Mouse (Mus musculus) hindbrain, embryonic 11.5 days (tissue): Measurements from ENCODE around the gene Aif1. TPM values are rescaled to one million over a fixed set of nuclear protein-coding genes. Genes with fewer than 3 reads are reported as not detected.
"Not testable (repeated sequence)": the region's sequence is repeated elsewhere in the genome, so short reads cannot be mapped to it uniquely, and the experiment has no call there.

Experiments used
- ATAC-seq: fragments of 200-750 bp; cut with Nextera tagmentation; 2 replicates; pipeline ENCODE4 v1.8.0; 2017; ENCODE audit warnings: mild to moderate bottlenecking, moderate TSS enrichment, moderate library complexity; ENCODE audit not compliant: low FRiP score
- DNase-seq: peaks from one replicate; pipeline ENCODE4 v3.0.0-alpha.2; 2015; ENCODE audit warnings: low spot score
- H3K27ac ChIP-seq: fragments of 300-500 bp; sonication (generic); 2 replicates; pipeline ENCODE4 v1.5.1; 2014; ENCODE audit warnings: mild to moderate bottlenecking, low read depth, low read length
- H3K27me3 ChIP-seq: fragments of 300-500 bp; sonication (generic); 2 replicates; pipeline ENCODE4 v1.6.1; 2014; ENCODE audit warnings: mild to moderate bottlenecking, low read length, moderate library complexity, mixed read lengths; ENCODE audit not compliant: control insufficient read depth, insufficient read depth
- H3K36me3 ChIP-seq: fragments of 300-500 bp; sonication (generic); 2 replicates; pipeline ENCODE4 v1.6.1; 2014; ENCODE audit warnings: mild to moderate bottlenecking, low read length, moderate library complexity, mixed read lengths; ENCODE audit not compliant: control insufficient read depth, insufficient read depth
- H3K4me1 ChIP-seq: fragments of 300-500 bp; sonication (generic); replicated peaks from 2 replicates; pipeline ENCODE4 v1.6.1; 2014; ENCODE audit warnings: low read length, mixed read lengths; ENCODE audit not compliant: control insufficient read depth, insufficient read depth
- H3K4me2 ChIP-seq: fragments of 300-500 bp; sonication (generic); replicated peaks from 2 replicates; pipeline ENCODE4 v1.6.1; 2014; ENCODE audit warnings: mild to moderate bottlenecking, low read depth, low read length
- H3K4me3 ChIP-seq: fragments of 300-500 bp; sonication (generic); 2 replicates; pipeline ENCODE4 v1.5.1; 2014; ENCODE audit warnings: low read depth, low read length
- H3K9ac ChIP-seq: fragments of 300-500 bp; sonication (generic); 2 replicates; pipeline ENCODE4 v1.6.1; 2014; ENCODE audit warnings: low read depth, low read length
- H3K9me3 ChIP-seq: fragments of 300-500 bp; sonication (generic); 2 replicates; pipeline ENCODE4 v1.6.1; 2016; ENCODE audit warnings: low read length; ENCODE audit not compliant: control insufficient read depth
- WGBS: fragments of 180-500 bp; shearing (Covaris S2); extraction: QIAGEN DNeasy Blood & Tissue Kit; methylation state at CpG from one replicate; pipeline ENCODE4 v1.1.7; 2014; 5-methylcytosine and 5-hydroxymethylcytosine counted together
- polyA plus RNA-seq: library from polyadenylated mRNA; unstranded; fragments of >200 nt; fragmentation: Nextera tagmentation; extraction: Ambion mirVana; gene quantifications from 2 replicates; pipeline ENCODE4 v1.2.1, GENCODE M21; 2014

Aif1 gene
- polyA plus RNA-seq, 1 experiment from 2014 or later = 8.4 TPM

GRCm38 (mm10) chr17:35125578-35125977 is 50.3 kb downstream of the Aif1 start:
- WGBS = 34% methylated on average over 6 of the region's 6 CpGs
- DNase-seq (no peak), ATAC-seq (no peak)
- Histone ChIP-seq H3K4me3 (peak overlapping the region; percentile 60), H3K27me3 (no peaks in the 10 kb centered on the region), H3K4me2 (peak overlapping the region; percentile 82), H3K36me3 (no peaks in the 10 kb centered on the region), H3K9ac (no peak overlapping the region), H3K9me3 (no peaks in the 10 kb centered on the region), H3K4me1 (0 out of 2 replicates have a peak, but pooled peaks cover 2% of the 10 kb centered on the region), H3K27ac (no peak overlapping the region)

GRCm38 (mm10) chr17:35125081-35125480 is 50.8 kb downstream of the Aif1 start:
- Histone ChIP-seq H3K4me1 (peaks cover 2% of the 10 kb centered on the region; the same call in 1 of the 2 replicates), H3K36me3 (no peaks in the 10 kb centered on the region), H3K9me3 (no peaks in the 10 kb centered on the region), H3K4me2 (no peak overlapping the region), H3K27me3 (no peaks in the 10 kb centered on the region), H3K27ac (no peak overlapping the region), H3K4me3 (no peak overlapping the region), H3K9ac (no peak overlapping the region)
- no peak for DNase-seq
- ATAC-seq = no peak
- 100% methylated on average over 1 of the region's 1 CpGs for WGBS

- WGBS = 89% methylated on average over 12 of the region's 12 CpGs
- not testable (repeated sequence) for H3K27me3 ChIP-seq, DNase-seq, H3K27ac ChIP-seq, H3K4me2 ChIP-seq, H3K36me3 ChIP-seq, ATAC-seq, H3K9me3 ChIP-seq, H3K9ac ChIP-seq, H3K4me3 ChIP-seq, H3K4me1 ChIP-seq
Observed at GRCm38 (mm10) chr17:35124261-35124896, 51.5 kb downstream of the Aif1 start.

GRCm38 (mm10) chr17:35123287-35123686 is 52.6 kb downstream of the Aif1 start:
- not testable (repeated sequence) for H3K27ac ChIP-seq, H3K4me2 ChIP-seq, H3K9ac ChIP-seq, DNase-seq, H3K9me3 ChIP-seq, ATAC-seq, H3K4me1 ChIP-seq, H3K27me3 ChIP-seq, H3K36me3 ChIP-seq, H3K4me3 ChIP-seq
- WGBS = 96% methylated on average over 9 of the region's 9 CpGs

- DNase-seq = peak; percentile 75
- peaks cover 5% of the 10 kb centered on the region; the same call in 1 of the 2 replicates for H3K36me3 ChIP-seq
- no peak for ATAC-seq
Observed at GRCm38 (mm10) chr17:35121871-35122303, 54.0 kb downstream of the Aif1 start, which contains the start of gene Csnk2b. Gene Csnk2b (minus strand): TSS chr17:35122053.

GRCm38 (mm10) chr17:35121143-35121799 is 54.6 kb downstream of the Aif1 start, which contains the start of gene Gpank1:
Gene Gpank1 (plus strand): TSS chr17:35121455.
- Histone ChIP-seq H3K9me3 (no peaks in the 10 kb centered on the region), H3K4me3 (peak within 1 kb of the TSS; percentile 97), H3K27me3 (no peaks in the 10 kb centered on the region), H3K9ac (peak within 1 kb of the TSS; percentile 94), H3K4me2 (peak within 1 kb of the TSS; percentile 97), H3K27ac (peak within 1 kb of the TSS; percentile 85), H3K4me1 (no peaks in the 10 kb centered on the region; the same call in 1 of the 2 replicates), H3K36me3 (peaks cover 8% of the 10 kb centered on the region; the same call in 1 of the 2 replicates)
- ATAC-seq = peak; percentile 96
- DNase-seq = peak; percentile 98
- under 1% methylated on average over 50 of the region's 50 CpGs for WGBS

More at GRCm38 (mm10) chr17:35121871-35122303, 54.0 kb downstream of the Aif1 start, which contains the start of gene Csnk2b:
- H3K9ac ChIP-seq = peak within 1 kb of the TSS; percentile 94
- H3K27me3 ChIP-seq = no peaks in the 10 kb centered on the region
- H3K4me2 ChIP-seq = peak within 1 kb of the TSS; percentile 97
- peak within 1 kb of the TSS; percentile 85 for H3K27ac ChIP-seq
- no peaks in the 10 kb centered on the region for H3K9me3 ChIP-seq
- under 1% methylated on average over 19 of the region's 19 CpGs for WGBS
- H3K4me1 ChIP-seq = peaks cover 2% of the 10 kb centered on the region; the same call in 1 of the 2 replicates
- peak within 1 kb of the TSS; percentile 97 for H3K4me3 ChIP-seq

Other genes with a start within 250 kb of the Aif1 start
- 12.9 and 14.5 TPM in 2 replicates for gene Neu1, start 244.8 kb downstream of the Aif1 start, polyA plus RNA-seq
- gene Hspa1b, start 216.8 kb downstream of the Aif1 start, polyA plus RNA-seq = 0.15 TPM in 1 of 2 replicates, not detected in the other
- 0.49 TPM in 1 of 2 replicates, not detected in the other for gene Gm20481, start 206.2 kb downstream of the Aif1 start, polyA plus RNA-seq
- 0.93 and 1.4 TPM in 2 replicates for gene Hspa1a, start 203.9 kb downstream of the Aif1 start, polyA plus RNA-seq
- gene Hspa1l, start 203.4 kb downstream of the Aif1 start, polyA plus RNA-seq = 0.93 and 1.2 TPM in 2 replicates
- gene Lsm2, start 194.2 kb downstream of the Aif1 start, polyA plus RNA-seq = 188 and 207 TPM in 2 replicates
- 69.1 and 71.7 TPM in 2 replicates for gene Vars, start 175.1 kb downstream of the Aif1 start, polyA plus RNA-seq
- 0.10 and 0.36 TPM in 2 replicates for gene Vwa7, start 159.5 kb downstream of the Aif1 start, polyA plus RNA-seq
- gene Sapcd1, start 148.1 kb downstream of the Aif1 start, polyA plus RNA-seq = 3.0 and 4.0 TPM in 2 replicates
- 3.1 and 4.2 TPM in 2 replicates for gene Msh5, start 129.3 kb downstream of the Aif1 start, polyA plus RNA-seq
- gene Clic1, start 126.1 kb downstream of the Aif1 start, polyA plus RNA-seq = 45.6 and 85.1 TPM in 2 replicates
- 614 and 636 TPM in 2 replicates for gene Ddah2, start 117.0 kb downstream of the Aif1 start, polyA plus RNA-seq
- gene Ly6g6c, start 110.7 kb downstream of the Aif1 start, polyA plus RNA-seq = 0.19 TPM in 1 of 2 replicates, not detected in the other
- gene Mpig6b, start 109.9 kb downstream of the Aif1 start, polyA plus RNA-seq = 0.66 and 1.1 TPM in 2 replicates
- 0.42 and 0.50 TPM in 2 replicates for gene Ly6g6e, start 99.2 kb downstream of the Aif1 start, polyA plus RNA-seq
- gene Ly6g6d, start 98.0 kb downstream of the Aif1 start, polyA plus RNA-seq = 1.0 and 2.7 TPM in 2 replicates
- 0.29 and 0.52 TPM in 2 replicates for gene Ly6g6f, start 90.5 kb downstream of the Aif1 start, polyA plus RNA-seq
- 40.2 and 45.1 TPM in 2 replicates for gene Abhd16a, start 86.8 kb downstream of the Aif1 start, polyA plus RNA-seq
- gene Ly6g5c, start 67.8 kb downstream of the Aif1 start, polyA plus RNA-seq = not detected in 2 replicates
- gene Ly6g5b, start 60.6 kb downstream of the Aif1 start, polyA plus RNA-seq = 0.89 and 0.96 TPM in 2 replicates
- gene Gpank1, start 54.6 kb downstream of the Aif1 start, polyA plus RNA-seq = 22.5 and 29.7 TPM in 2 replicates
- 299 and 310 TPM in 2 replicates for gene Csnk2b, start 54.0 kb downstream of the Aif1 start, polyA plus RNA-seq
- gene D17H6S53E, start 49.7 kb downstream of the Aif1 start, polyA plus RNA-seq = 8.4 and 9.2 TPM in 2 replicates
- 0.34 and 0.49 TPM in 2 replicates for gene Apom, start 44.0 kb downstream of the Aif1 start, polyA plus RNA-seq
- gene Bag6, start 40.9 kb downstream of the Aif1 start, polyA plus RNA-seq = 105 and 117 TPM in 2 replicates
- 167 and 205 TPM in 2 replicates for gene Prrc2a, start 11.2 kb downstream of the Aif1 start, polyA plus RNA-seq
- gene Lst1, start 12.4 kb upstream of the Aif1 start, polyA plus RNA-seq = 5.6 and 9.8 TPM in 2 replicates
- 0.22 and 0.32 TPM in 2 replicates for gene Ltb, start 18.4 kb upstream of the Aif1 start, polyA plus RNA-seq
- gene Tnf, start 25.9 kb upstream of the Aif1 start, polyA plus RNA-seq = not detected in 2 replicates
- gene Lta, start 29.3 kb upstream of the Aif1 start, polyA plus RNA-seq = not detected in 2 replicates
- 0.36 and 0.43 TPM in 2 replicates for gene Gm16181, start 44.8 kb upstream of the Aif1 start, polyA plus RNA-seq
- 14.7 and 16.8 TPM in 2 replicates for gene Atp6v1g2, start 57.6 kb upstream of the Aif1 start, polyA plus RNA-seq
- 2.3 and 3.7 TPM in 2 replicates for gene Nfkbil1, start 59.7 kb upstream of the Aif1 start, polyA plus RNA-seq
- 633 and 640 TPM in 2 replicates for gene Ddx39b, start 65.7 kb upstream of the Aif1 start, polyA plus RNA-seq
- gene H2-D1, start 86.7 kb upstream of the Aif1 start, polyA plus RNA-seq = 42.9 and 43.2 TPM in 2 replicates
- not detected in 2 replicates for gene H2-Q1, start 144.3 kb upstream of the Aif1 start, polyA plus RNA-seq
- 0.52 and 0.53 TPM in 2 replicates for gene H2-Q2, start 166.2 kb upstream of the Aif1 start, polyA plus RNA-seq
- gene H2-Q4, start 203.5 kb upstream of the Aif1 start, polyA plus RNA-seq = 1.5 and 2.4 TPM in 2 replicates
- 0.46 and 0.60 TPM in 2 replicates for gene H2-Q6, start 248.8 kb upstream of the Aif1 start, polyA plus RNA-seq